Mouse (Mus musculus) myocyte (in vitro differentiated cells): ENCODE data around the gene Cdkn1c.

Experiments used
- CEBPB ChIP-seq: IDR thresholded peaks from 2 replicates; pipeline ENCODE4 v1.6.1; 2011; ENCODE audit warnings: mild to moderate bottlenecking, moderate library complexity; ENCODE audit not compliant: poor library complexity, insufficient read depth, severe bottlenecking
- E2F4 ChIP-seq: IDR thresholded peaks from one replicate; pipeline ENCODE4 v1.6.1; 2011; ENCODE audit warnings: mild to moderate bottlenecking, control low read depth, moderate library complexity; ENCODE audit not compliant: insufficient read depth
- MAX ChIP-seq: IDR thresholded peaks from one replicate; pipeline ENCODE4 v1.6.1; 2011; ENCODE audit warnings: low read depth, mild to moderate bottlenecking, control low read depth
- MYOD1 ChIP-seq, 3 experiments: IDR thresholded peaks; one replicate each; pipeline ENCODE4 v1.6.1; 2011; ENCODE audit warnings: control low read depth in 2 of 3, low read depth in 2 of 3, mild to moderate bottlenecking in 2 of 3, moderate library complexity in 1 of 3; ENCODE audit not compliant: insufficient read length in 2 of 3, control insufficient read depth in 1 of 3
- MYOG ChIP-seq, 3 experiments: IDR thresholded peaks; one replicate each; pipeline ENCODE4 v1.6.1; 2011; ENCODE audit warnings: control low read depth in 2 of 3, low read depth in 2 of 3, mild to moderate bottlenecking in 2 of 3; ENCODE audit not compliant: insufficient read length in 2 of 3, control insufficient read depth in 1 of 3, insufficient read depth in 1 of 3
- POLR2A ChIP-seq: IDR thresholded peaks from one replicate; pipeline ENCODE4 v1.6.1; 2011; ENCODE audit warnings: low read depth, mild to moderate bottlenecking, control low read depth, moderate library complexity; ENCODE audit not compliant: insufficient read length
- POLR2AphosphoS2 ChIP-seq: IDR thresholded peaks from one replicate; pipeline ENCODE4 v1.6.1; 2011; ENCODE audit warnings: low read depth, control low read depth; ENCODE audit not compliant: insufficient read length
- TCF12 ChIP-seq: IDR thresholded peaks from one replicate; pipeline ENCODE4 v1.6.1; 2011; ENCODE audit warnings: mild to moderate bottlenecking, control low read depth; ENCODE audit not compliant: poor library complexity, insufficient read depth, severe bottlenecking
- TCF3 ChIP-seq: IDR thresholded peaks from one replicate; pipeline ENCODE4 v1.6.1; 2011; ENCODE audit warnings: low read depth, control low read depth; ENCODE audit not compliant: insufficient read length
- USF1 ChIP-seq: IDR thresholded peaks from one replicate; pipeline ENCODE4 v1.6.1; 2011; ENCODE audit warnings: low read depth, mild to moderate bottlenecking, control low read depth, moderate library complexity

DNA sequence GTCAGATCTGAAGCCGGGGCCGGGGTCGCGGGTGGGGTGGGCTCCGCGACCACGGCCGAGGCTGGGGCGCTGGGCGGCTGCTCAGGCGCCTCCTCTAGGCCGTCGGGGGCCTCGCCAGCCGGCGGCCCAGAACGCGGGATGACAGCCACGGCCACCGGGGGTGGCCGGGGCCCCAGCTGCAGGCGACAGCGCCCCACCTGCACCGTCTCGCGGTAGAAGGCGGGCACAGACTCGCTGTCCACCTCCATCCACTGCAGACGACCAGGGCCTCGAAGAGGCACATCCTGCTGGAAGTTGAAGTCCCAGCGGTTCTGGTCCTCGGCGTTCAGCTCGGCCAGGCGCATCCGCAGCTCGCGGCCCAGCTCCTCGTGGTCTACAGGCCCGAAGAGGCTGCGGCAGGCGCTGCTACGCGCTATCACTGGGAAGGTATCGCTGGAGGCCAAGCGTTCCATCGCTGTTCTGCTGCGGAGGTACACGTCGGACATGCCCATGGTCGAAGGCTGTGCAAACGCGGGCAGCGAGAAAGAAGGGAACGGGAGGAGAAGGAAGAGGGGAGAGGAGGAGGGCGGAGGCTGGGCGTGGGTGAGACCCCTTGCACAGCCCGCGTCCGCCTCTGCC lies 524 bp downstream of the Cdkn1c start:
- no peak for TF ChIP-seq MYOD1 (IDR thresholded peaks at IDR 0.05; ENCODE audit: control insufficient read depth in 1 of 3, insufficient read length in 2 of 3, low read depth in 2 of 3)
- TF ChIP-seq POLR2A: no peak
- TF ChIP-seq TCF12: no peak
- TF ChIP-seq POLR2AphosphoS2: no peak
- no peak for TF ChIP-seq CEBPB
- no peak for TF ChIP-seq USF1
- TF ChIP-seq MYOG (IDR thresholded peaks at IDR 0.05; ENCODE audit: control insufficient read depth in 1 of 3, insufficient read depth in 1 of 3, insufficient read length in 2 of 3, low read depth in 2 of 3): no peak
- TF ChIP-seq TCF3: no peak
- TF ChIP-seq MAX: no peak
- TF ChIP-seq E2F4: no peak
